Mouse (Mus musculus) left cerebral cortex, postnatal 14 days (tissue): ENCODE results near the gene Map3k5. TPM values are rescaled to one million over a fixed set of nuclear protein-coding genes. Genes with fewer than 3 reads are reported as not detected.

ENCODE experiments used
- DNase-seq, 2 experiments: peaks; one replicate each; pipeline ENCODE4 v3.0.0; 2021 to 2022; ENCODE audit warnings: low spot score in 2 of 2, mixed read lengths in 1 of 2
- intact Hi-C: fragments of 180-260 bp; cut with DNase I; formaldehyde crosslinking; loops from one replicate; pipeline ENCODE4 v1.15.1; 2025
- total RNA-seq, 2 experiments: library from RNA; stranded (reverse); gene quantifications; 2 replicates each; pipeline ENCODE4 v1.2.3; 2021

The Map3k5 gene
- total RNA-seq, 2 experiments from 2014 or later: 39.9 to 47.5 TPM

DNA sequence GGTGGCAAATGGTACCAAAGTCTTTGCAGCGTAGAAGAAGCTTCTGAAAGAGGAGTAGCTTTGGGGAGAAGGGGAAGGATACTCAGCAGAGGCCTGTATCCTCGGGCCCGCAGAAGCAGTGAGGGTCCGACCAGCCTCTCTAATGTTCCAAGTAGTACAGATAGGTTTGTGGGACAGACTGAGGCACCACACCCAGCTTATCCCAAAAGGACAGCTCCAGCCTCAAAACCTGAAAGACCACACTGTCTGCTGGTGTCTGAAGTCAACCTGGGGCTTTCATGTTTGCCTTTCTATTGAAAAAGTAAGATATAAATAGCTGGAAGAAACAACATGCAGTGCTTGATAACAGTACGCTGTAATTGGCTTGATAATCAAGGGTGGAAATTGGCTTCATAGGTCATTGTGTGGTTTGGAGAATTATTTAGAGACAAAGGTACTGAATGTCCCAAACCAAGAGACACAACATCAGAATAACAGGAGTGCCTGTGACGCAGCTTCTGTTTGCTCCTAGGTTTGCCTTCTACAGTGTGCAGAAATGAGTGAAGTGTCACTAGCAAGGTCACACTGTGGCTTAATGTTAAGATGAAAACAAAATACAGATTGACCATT lies 256.0 kb downstream of the Map3k5 start:
- intact Hi-C loops: no loop called here
- DNase-seq: no peak

Other genes with a start within 250 kb of the Map3k5 start
- under 1 TPM; 0.32 to 0.33 TPM for gene Il20ra, start 221.9 kb upstream of the Map3k5 start, total RNA-seq
- 1 to 10 TPM; 1.2 to 2.4 TPM for gene Slc35d3, start 83.0 kb upstream of the Map3k5 start, total RNA-seq
- gene Pex7, start 26.8 kb upstream of the Map3k5 start, total RNA-seq: 10 to 100 TPM; 26.1 to 27.4 TPM
- 10 to 100 TPM; 76.4 to 76.6 TPM for gene Map7, start 214.0 kb downstream of the Map3k5 start, total RNA-seq